Mouse (Mus musculus) kidney, postnatal 0 days (tissue): Measurements from ENCODE around the gene Topaz1. TPM values are rescaled to one million over a fixed set of nuclear protein-coding genes. Genes with fewer than 3 reads are reported as not detected.

Source experiments
- ATAC-seq: fragments of 200-750 bp; cut with Nextera tagmentation; replicated peaks from 2 replicates; pipeline ENCODE4 v1.8.0; 2017; ENCODE audit warnings: low read depth, moderate number of reproducible peaks, moderate TSS enrichment, moderate library complexity; ENCODE audit not compliant: low FRiP score
- DNase-seq: peaks from one replicate; pipeline ENCODE4 v3.0.0-alpha.2; 2016; ENCODE audit warnings: low spot score
- H3K27ac ChIP-seq: fragments of 300-500 bp; sonication (generic); 2 replicates; pipeline ENCODE4 v1.5.1; 2014; ENCODE audit warnings: mild to moderate bottlenecking
- H3K27me3 ChIP-seq: fragments of 300-500 bp; sonication (generic); 2 replicates; pipeline ENCODE4 v1.6.1; 2014; ENCODE audit warnings: low read length, mixed read lengths; ENCODE audit not compliant: insufficient read depth
- H3K36me3 ChIP-seq: fragments of 300-500 bp; sonication (generic); 2 replicates; pipeline ENCODE4 v1.6.1; 2014; ENCODE audit warnings: low read length, mixed read lengths; ENCODE audit not compliant: insufficient read depth
- H3K4me1 ChIP-seq: fragments of 300-500 bp; sonication (generic); replicated peaks from 2 replicates; pipeline ENCODE4 v1.6.1; 2014; ENCODE audit warnings: antibody characterized with exemption, low read length, mixed read lengths; ENCODE audit not compliant: insufficient read depth
- H3K4me2 ChIP-seq: fragments of 300-500 bp; sonication (generic); 2 replicates; pipeline ENCODE4 v1.6.1; 2014; ENCODE audit warnings: mild to moderate bottlenecking, low read length, moderate library complexity, mixed read lengths
- H3K4me3 ChIP-seq: fragments of 300-500 bp; sonication (generic); replicated peaks from 2 replicates; pipeline ENCODE4 v1.5.1; 2014; ENCODE audit warnings: low read depth, low read length
- H3K9ac ChIP-seq: fragments of 300-500 bp; sonication (generic); 2 replicates; pipeline ENCODE4 v1.6.1; 2014; ENCODE audit warnings: low read depth, low read length
- H3K9me3 ChIP-seq: fragments of 300-500 bp; sonication (generic); replicated peaks from 2 replicates; pipeline ENCODE4 v1.6.1; 2016; ENCODE audit warnings: low read length, inconsistent platforms, mixed read lengths
- CTCF ChIP-seq: IDR thresholded peaks from 2 replicates; pipeline ENCODE4 v1.5.1; 2016; ENCODE audit warnings: antibody characterized with exemption, low read depth, mild to moderate bottlenecking, moderate library complexity
- WGBS: fragments of 180-500 bp; shearing (Covaris S2); extraction: QIAGEN DNeasy Blood & Tissue Kit; methylation state at CpG from one replicate; pipeline ENCODE4 v1.1.7; 2014; 5-methylcytosine and 5-hydroxymethylcytosine counted together
- polyA plus RNA-seq: library from polyadenylated mRNA; unstranded; fragments of >200 nt; fragmentation: Nextera tagmentation; extraction: Ambion mirVana; gene quantifications from 2 replicates; pipeline ENCODE4 v1.2.1, GENCODE M21; 2015

Topaz1 gene
- polyA plus RNA-seq, result not detected in 2 replicates

- TF ChIP-seq CTCF, result no peak
- Histone ChIP-seq H3K36me3 (no peaks in the 10 kb centered on the region), H3K4me3 (no peak within 1 kb of the TSS), H3K9me3 (no peaks in the 10 kb centered on the region), H3K9ac (no peak within 1 kb of the TSS), H3K4me1 (no peaks in the 10 kb centered on the region), H3K27ac (no peak within 1 kb of the TSS), H3K4me2 (no peak within 1 kb of the TSS), H3K27me3 (no peaks in the 10 kb centered on the region)
- ATAC-seq (no peak), DNase-seq (no peak)
- 68% methylated on average over 27 of the region's 28 CpGs for WGBS
Measured at GRCm38 (mm10) chr9:122747060-122747459, at the start of gene Topaz1. TSS of gene Topaz1 (plus strand) at chr9:122747346.

GRCm38 (mm10) chr9:122701817-122702216 is 45.3 kb upstream of the Topaz1 start:
- Histone ChIP-seq H3K9ac (no peak overlapping the region), H3K4me1 (no peaks in the 10 kb centered on the region), H3K27me3 (no peaks in the 10 kb centered on the region), H3K9me3 (no peaks in the 10 kb centered on the region), H3K4me3 (no peak overlapping the region), H3K36me3 (no peaks in the 10 kb centered on the region), H3K27ac (no peak overlapping the region), H3K4me2 (no peak overlapping the region)
- WGBS, result 4% methylated on average over 3 of the region's 3 CpGs
- DNase-seq, result peak; percentile 70
- ATAC-seq, result no peak
- no peak for TF ChIP-seq CTCF

- Histone ChIP-seq H3K4me2 (no peak overlapping the region), H3K27me3 (no peaks in the 10 kb centered on the region), H3K4me3 (no peak overlapping the region), H3K27ac (no peak overlapping the region), H3K9ac (no peak overlapping the region), H3K36me3 (no peaks in the 10 kb centered on the region), H3K4me1 (no peaks in the 10 kb centered on the region), H3K9me3 (no peaks in the 10 kb centered on the region)
- WGBS, result 42% methylated on average over 2 of the region's 2 CpGs
- no peak for TF ChIP-seq CTCF
- no peak for ATAC-seq
- DNase-seq, result peak; percentile 24
Measured at GRCm38 (mm10) chr9:122713836-122714235, 33.3 kb upstream of the Topaz1 start.

- no peak for ATAC-seq
- Histone ChIP-seq H3K4me1 (no peaks in the 10 kb centered on the region), H3K36me3 (no peaks in the 10 kb centered on the region), H3K27ac (no peak overlapping the region), H3K9me3 (no peaks in the 10 kb centered on the region), H3K4me2 (no peak overlapping the region), H3K27me3 (no peaks in the 10 kb centered on the region), H3K4me3 (no peak overlapping the region), H3K9ac (no peak overlapping the region)
- TF ChIP-seq CTCF, result no peak
- 84% methylated on average over 2 of the region's 2 CpGs for whole genome bisulfite sequencing
- no peak for DNase-seq
Measured at GRCm38 (mm10) chr9:122715046-122715445, 32.1 kb upstream of the Topaz1 start.

- Histone ChIP-seq H3K4me1 (no peaks in the 10 kb centered on the region), H3K27me3 (no peaks in the 10 kb centered on the region), H3K27ac (no peak overlapping the region), H3K4me3 (no peak overlapping the region), H3K36me3 (no peaks in the 10 kb centered on the region), H3K4me2 (no peak overlapping the region), H3K9me3 (no peaks in the 10 kb centered on the region), H3K9ac (no peak overlapping the region)
- DNase-seq (no peak), ATAC-seq (no peak)
- 26% methylated on average over 7 of the region's 7 CpGs for WGBS
- TF ChIP-seq CTCF, result no peak
Measured at GRCm38 (mm10) chr9:122716131-122716921, 30.8 kb upstream of the Topaz1 start.

DNA sequence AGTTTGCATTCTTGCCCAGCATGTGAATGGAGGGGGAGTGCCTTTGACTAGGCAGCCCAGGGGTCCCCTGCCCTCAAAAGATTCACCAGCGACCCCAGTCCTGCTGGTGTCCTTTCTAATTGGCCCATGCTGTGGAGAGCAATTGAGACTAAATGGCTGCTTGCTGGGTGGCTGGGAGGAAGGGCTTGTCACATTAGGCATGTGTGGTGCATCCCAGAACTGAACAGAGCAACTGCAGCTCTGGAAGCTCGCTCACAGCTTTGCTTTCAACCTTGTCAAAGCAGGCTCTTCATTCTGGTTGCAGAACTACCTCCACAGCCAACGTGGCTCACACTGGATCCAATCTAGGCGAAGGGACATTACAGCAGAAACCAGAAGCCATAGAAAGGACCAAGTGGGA is 24.9 kb upstream of the Topaz1 start:
- no peak for TF ChIP-seq CTCF
- ATAC-seq, result no peak
- Histone ChIP-seq H3K4me1 (no peaks in the 10 kb centered on the region), H3K9me3 (no peaks in the 10 kb centered on the region), H3K9ac (no peak overlapping the region), H3K27me3 (no peaks in the 10 kb centered on the region), H3K27ac (no peak overlapping the region), H3K4me2 (no peak overlapping the region), H3K36me3 (no peaks in the 10 kb centered on the region), H3K4me3 (no peak overlapping the region)
- 40% methylated on average over 4 of the region's 4 CpGs for WGBS
- no peak for DNase-seq
